Mouse (Mus musculus) lung, embryonic 15.5 days (tissue): ENCODE data around the gene 3830403N18Rik. TPM values are rescaled to one million over a fixed set of nuclear protein-coding genes. Genes with fewer than 3 reads are reported as not detected.
"Not testable (repeated sequence)": the region's sequence is repeated elsewhere in the genome, so short reads cannot be mapped to it uniquely, and the experiment has no call there.

Source experiments
- ATAC-seq: fragments of 200-750 bp; cut with Nextera tagmentation; 2 replicates; pipeline ENCODE4 v1.8.0; 2017; ENCODE audit warnings: moderate number of reproducible peaks, borderline replicate concordance; ENCODE audit not compliant: low FRiP score, low TSS enrichment; ENCODE audit errors: extremely low read depth
- H3K27ac ChIP-seq: fragments of 300-500 bp; sonication (generic); 2 replicates; pipeline ENCODE4 v1.5.1; 2015; ENCODE audit warnings: moderate library complexity, mild to moderate bottlenecking, inconsistent platforms
- H3K27me3 ChIP-seq: fragments of 300-500 bp; sonication (generic); 2 replicates; pipeline ENCODE4 v1.6.1; 2015; ENCODE audit warnings: inconsistent platforms
- H3K36me3 ChIP-seq: fragments of 300-500 bp; sonication (generic); 2 replicates; pipeline ENCODE4 v1.6.1; 2015; ENCODE audit warnings: inconsistent platforms
- H3K4me1 ChIP-seq: fragments of 300-500 bp; sonication (generic); 2 replicates; pipeline ENCODE4 v1.6.1; 2015; ENCODE audit warnings: inconsistent platforms
- H3K4me2 ChIP-seq: fragments of 300-500 bp; sonication (generic); 2 replicates; pipeline ENCODE4 v1.6.1; 2015; ENCODE audit warnings: inconsistent platforms, mild to moderate bottlenecking, moderate library complexity
- H3K4me3 ChIP-seq: fragments of 300-500 bp; sonication (generic); 2 replicates; pipeline ENCODE4 v1.5.1; 2015; ENCODE audit warnings: mild to moderate bottlenecking, inconsistent platforms
- H3K9ac ChIP-seq: fragments of 300-500 bp; sonication (generic); 2 replicates; pipeline ENCODE4 v1.6.1; 2015; ENCODE audit warnings: inconsistent platforms
- H3K9me3 ChIP-seq: fragments of 300-500 bp; sonication (generic); 2 replicates; pipeline ENCODE4 v1.6.1; 2016; ENCODE audit warnings: inconsistent platforms
- WGBS: fragments of 180-500 bp; shearing (Covaris S2); methylation state at CpG from one replicate; pipeline ENCODE4 v1.1.7; 2015; 5-methylcytosine and 5-hydroxymethylcytosine counted together
- polyA plus RNA-seq: library from polyadenylated mRNA; unstranded; fragments of >200 nt; fragmentation: Nextera tagmentation; extraction: Ambion mirVana; gene quantifications from 2 replicates; pipeline ENCODE4 v1.2.1, GENCODE M21; 2015

Gene 3830403N18Rik
- polyA plus RNA-seq, result 0.68 and 1.2 TPM in 2 replicates

DNA sequence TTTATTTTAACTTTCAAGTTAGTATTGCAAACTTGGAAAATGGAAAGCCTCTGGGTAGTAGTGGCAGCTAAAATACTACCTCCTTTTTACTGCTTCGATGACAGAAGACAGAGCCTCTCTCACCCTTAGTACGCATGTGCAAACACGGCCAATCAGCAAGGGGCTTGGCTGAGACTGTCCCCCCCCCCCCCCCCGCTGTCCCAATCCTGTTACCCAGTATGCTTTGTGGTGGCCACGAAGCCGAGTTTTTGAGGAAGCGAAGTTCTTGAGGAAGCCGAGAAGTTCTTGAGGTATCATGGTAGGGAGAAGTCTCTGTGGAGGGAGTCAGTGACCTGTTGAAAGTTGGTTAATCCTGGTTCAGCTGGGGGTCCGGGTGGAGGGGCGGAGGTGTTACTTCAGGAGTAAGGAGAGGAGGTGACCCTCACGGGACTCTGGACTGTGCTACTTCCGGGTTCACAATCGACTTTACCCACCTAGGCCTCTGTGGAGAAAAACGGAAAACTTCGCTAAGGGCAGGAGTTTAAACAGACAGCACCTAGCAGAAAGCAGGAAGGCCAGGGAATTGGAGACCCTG is at the start of gene 3830403N18Rik:
TSS of gene 3830403N18Rik (plus strand) at position 237 of the 574 bp plus-strand sequence.
- not testable (repeated sequence) for H3K9me3 ChIP-seq, H3K27ac ChIP-seq, H3K36me3 ChIP-seq, H3K9ac ChIP-seq, H3K27me3 ChIP-seq, H3K4me2 ChIP-seq, ATAC-seq, H3K4me1 ChIP-seq, H3K4me3 ChIP-seq
- WGBS, result 66% methylated on average over 13 of the region's 15 CpGs

DNA sequence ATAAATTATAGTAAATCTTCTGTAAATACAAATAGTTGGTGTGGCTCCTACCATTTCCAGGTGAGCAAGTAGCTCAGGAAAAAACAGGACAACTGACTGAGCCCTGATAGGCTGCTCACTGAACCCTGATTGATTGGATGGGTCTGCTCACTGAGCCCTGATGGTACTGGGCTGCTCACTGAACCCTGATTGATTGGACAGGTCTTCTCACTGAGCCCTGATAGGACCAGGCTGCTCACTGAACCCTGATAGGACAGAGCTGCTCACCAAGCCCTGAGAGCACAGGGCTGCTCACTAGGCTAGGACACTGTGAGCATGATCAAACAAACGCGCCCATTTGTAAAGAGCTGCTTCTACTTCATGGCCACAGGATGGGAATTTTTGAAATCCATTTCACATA is 15.0 kb downstream of the 3830403N18Rik start:
- H3K4me2 ChIP-seq, result no peak overlapping the region
- 81% methylated on average over 2 of the region's 2 CpGs for WGBS
- no peaks in the 10 kb centered on the region for H3K9me3 ChIP-seq
- no peak overlapping the region for H3K4me3 ChIP-seq
- H3K4me1 ChIP-seq, result no peaks in the 10 kb centered on the region
- H3K36me3 ChIP-seq, result no peaks in the 10 kb centered on the region
- ATAC-seq, result no peak
- H3K27ac ChIP-seq, result no peak overlapping the region
- H3K9ac ChIP-seq, result no peak overlapping the region
- H3K27me3 ChIP-seq, result no peaks in the 10 kb centered on the region

DNA sequence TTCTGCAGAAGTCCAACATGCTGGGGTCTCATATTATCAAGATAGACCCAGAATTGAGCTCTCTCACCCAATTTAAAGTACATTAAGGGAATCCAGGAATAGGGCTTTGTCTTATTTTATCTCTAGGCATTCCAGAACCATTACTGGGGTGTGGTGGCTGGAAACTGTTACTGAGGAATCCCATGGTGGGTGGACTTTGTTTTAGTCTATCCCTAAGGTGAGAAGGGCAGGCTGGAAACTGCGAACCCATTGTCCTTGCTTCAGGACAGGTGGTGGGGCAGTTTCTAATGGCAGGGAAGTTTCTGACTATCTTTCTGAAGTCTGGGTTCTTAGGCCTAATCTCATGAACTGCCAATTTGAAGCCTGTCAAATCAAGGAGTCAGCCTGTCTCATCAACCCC is 50.1 kb downstream of the 3830403N18Rik start:
- no CpG with 5 or more reads among the region's 1 CpGs for WGBS
- H3K4me2 ChIP-seq, H3K9me3 ChIP-seq, H3K9ac ChIP-seq, H3K36me3 ChIP-seq, H3K27ac ChIP-seq, ATAC-seq, H3K4me1 ChIP-seq, H3K4me3 ChIP-seq, H3K27me3 ChIP-seq: not testable (repeated sequence)

Other genes with a start within 250 kb of the 3830403N18Rik start
- not detected in 2 replicates for gene Gm773, start 76.3 kb downstream of the 3830403N18Rik start, polyA plus RNA-seq
- 7.6 and 8.2 TPM in 2 replicates for gene Zfp449, start 209.8 kb downstream of the 3830403N18Rik start, polyA plus RNA-seq
- gene Smim10l2a, start 238.0 kb downstream of the 3830403N18Rik start, polyA plus RNA-seq, result 7.5 and 7.9 TPM in 2 replicates